Mouse (Mus musculus) heart, postnatal 36 days (tissue): ENCODE results near the gene Egfr. TPM values are rescaled to one million over a fixed set of nuclear protein-coding genes. Genes with fewer than 3 reads are reported as not detected.

Experiments used
- DNase-seq, 2 experiments: peaks; one replicate each; pipeline ENCODE4 v3.0.0; 2021 to 2022
- intact Hi-C: fragments of 180-260 bp; cut with DNase I; formaldehyde crosslinking; loops from one replicate; pipeline ENCODE4 v1.15.1; 2025
- total RNA-seq, 2 experiments: library from RNA; stranded (reverse); gene quantifications; 2 replicates each; pipeline ENCODE4 v1.2.3; 2021

Gene Egfr
- total RNA-seq, 2 experiments from 2014 or later = 5.5 to 10.5 TPM

- DNase-seq = peak; percentile 54 to 62
- intact Hi-C loops = loop anchor here (1.0 to 5.0 kb wide), 3 partner anchors 196 to 686 kb away; partner anchors contain the start of gene Egfr
Observed at GRCm38 (mm10) chr11:16948756-16949155, 196.8 kb downstream of the Egfr start.

- no peak for DNase-seq
- intact Hi-C loops = loop anchor here (2.0 to 5.0 kb wide), 4 partner anchors 153 to 1002 kb away; partner anchors contain the start of genes Etaa1, Pno1 and Sec61g
Observed at GRCm38 (mm10) chr11:16950226-16950975, 198.4 kb downstream of the Egfr start.

GRCm38 (mm10) chr11:16950976-16951760 lies 199.2 kb downstream of the Egfr start, which contains the start of gene Fbxo48:
Gene Fbxo48, plus strand, starts transcription at chr11:16951375.
- intact Hi-C loops = loop anchor here (2.0 to 5.0 kb wide), 4 partner anchors 154 to 1001 kb away; partner anchors contain the start of genes Etaa1, Pno1 and Sec61g
- peak; percentile 93 to 95 for DNase-seq

GRCm38 (mm10) chr11:16951761-16952010 lies 199.7 kb downstream of the Egfr start:
- intact Hi-C loops = loop anchor here (2.0 to 5.0 kb wide), 4 partner anchors 154 to 1001 kb away; partner anchors contain the start of genes Etaa1, Pno1 and Sec61g
- no peak for DNase-seq

GRCm38 (mm10) chr11:16956115-16956862 lies 204.3 kb downstream of the Egfr start:
- intact Hi-C loops = no loop called here
- DNase-seq = no peak

GRCm38 (mm10) chr11:16957030-16957429 lies 205.0 kb downstream of the Egfr start:
- no peak for DNase-seq
- intact Hi-C loops = no loop called here

GRCm38 (mm10) chr11:16958520-16958919 lies 206.5 kb downstream of the Egfr start:
- intact Hi-C loops = no loop called here
- DNase-seq = no peak

Other genes with a start within 250 kb of the Egfr start
- 1 to 10 TPM; 2.2 to 3.7 TPM for gene Sec61g, start 243.7 kb upstream of the Egfr start, total RNA-seq
- gene Fbxo48, start 199.2 kb downstream of the Egfr start, total RNA-seq = under 1 TPM; 0.16 to 0.28 TPM